Mouse (Mus musculus) layer of hippocampus, postnatal 25 days (tissue): ENCODE data around the gene Ccdc146. TPM values are rescaled to one million over a fixed set of nuclear protein-coding genes. Genes with fewer than 3 reads are reported as not detected.

ENCODE experiments used
- DNase-seq, 2 experiments: peaks; one replicate each; pipeline ENCODE4 v3.0.0; 2022; ENCODE audit warnings: mixed read lengths in 2 of 2, low spot score in 1 of 2; ENCODE audit errors: extremely low spot score in 1 of 2
- total RNA-seq, 2 experiments: library from RNA; stranded (reverse); gene quantifications; 2 replicates each; pipeline ENCODE4 v1.2.3; 2021

Gene Ccdc146
- total RNA-seq, result under 1 TPM; 0.20 to 0.47 TPM

GRCm38 (mm10) chr5:21424614-21425602 lies at the start of gene Ccdc146, which contains the start of gene Fam185a:
Ccdc146 (minus strand) TSS chr5:21424677.
Fam185a (plus strand) TSS chr5:21424958.
- DNase-seq, result peak; percentile 59 to 61

GRCm38 (mm10) chr5:21468100-21468499 lies 43.6 kb upstream of the Ccdc146 start:
- DNase-seq, result no peak

- no peak for DNase-seq
These were observed 42.9 kb upstream of the Ccdc146 start for GRCm38 (mm10) chr5:21467387-21467786.

GRCm38 (mm10) chr5:21440833-21441530 lies 16.5 kb upstream of the Ccdc146 start:
- no peak for DNase-seq

GRCm38 (mm10) chr5:21439446-21440110 lies 15.1 kb upstream of the Ccdc146 start:
- no peak for DNase-seq

- no peak for DNase-seq
These were observed 14.0 kb upstream of the Ccdc146 start for GRCm38 (mm10) chr5:21438428-21438827.

GRCm38 (mm10) chr5:21436471-21436975 lies 12.0 kb upstream of the Ccdc146 start:
- no peak for DNase-seq

- DNase-seq, result no peak
These were observed 9.9 kb upstream of the Ccdc146 start for GRCm38 (mm10) chr5:21434148-21434929.

GRCm38 (mm10) chr5:21426666-21427065 lies 2.2 kb upstream of the Ccdc146 start:
- no peak for DNase-seq

GRCm38 (mm10) chr5:21420609-21421008 lies 3.9 kb downstream of the Ccdc146 start:
- DNase-seq, result no peak

- DNase-seq, result no peak
These were observed 5.9 kb downstream of the Ccdc146 start for GRCm38 (mm10) chr5:21418613-21419012.

GRCm38 (mm10) chr5:21414116-21414820 lies 10.2 kb downstream of the Ccdc146 start:
- no peak for DNase-seq

GRCm38 (mm10) chr5:21413322-21413721 lies 11.2 kb downstream of the Ccdc146 start:
- no peak for DNase-seq

- no peak for DNase-seq
These were observed 12.4 kb downstream of the Ccdc146 start for GRCm38 (mm10) chr5:21412056-21412455.

- no peak for DNase-seq
These were observed 13.2 kb downstream of the Ccdc146 start for GRCm38 (mm10) chr5:21411261-21411666.

GRCm38 (mm10) chr5:21395205-21395840 lies 29.2 kb downstream of the Ccdc146 start:
- no peak for DNase-seq

GRCm38 (mm10) chr5:21394562-21394961 lies 29.9 kb downstream of the Ccdc146 start:
- no peak for DNase-seq

GRCm38 (mm10) chr5:21391616-21392384 lies 32.7 kb downstream of the Ccdc146 start:
- DNase-seq, result no peak
